Mouse (Mus musculus) cerebellum, postnatal 25 days (tissue): ENCODE measurements at regions not wholly inside any gene's neighbourhood (a gene's known extent, or its start where the extent isn't known, plus 50 kb on each side); places are given as distances from the start of the nearest gene placed in this dataset.

Experiments
- DNase-seq, 2 experiments: peaks; one replicate each; pipeline ENCODE4 v3.0.0; 2021; ENCODE audit warnings: mixed read lengths in 2 of 2

DNA sequence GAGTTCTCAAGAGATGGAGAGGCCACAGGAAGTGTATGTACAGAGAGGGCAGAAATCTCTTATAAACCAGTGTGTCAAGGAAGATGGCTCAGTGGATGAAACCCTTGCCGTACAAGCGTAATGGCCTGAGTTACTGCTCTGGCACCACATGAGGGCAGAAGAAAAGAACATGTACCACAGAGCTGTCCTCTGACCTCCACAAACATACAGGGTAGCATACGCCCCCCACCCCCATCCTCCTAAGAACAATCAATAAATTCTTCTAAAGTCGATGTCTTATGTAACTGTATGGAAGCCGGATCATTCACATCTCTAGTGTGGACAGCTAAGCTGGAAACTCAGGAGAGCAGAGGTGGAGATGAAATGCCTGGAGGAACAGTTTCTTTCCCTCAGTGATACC is 227.9 kb upstream of the Gpc5 start:
- no peak for DNase-seq

DNA sequence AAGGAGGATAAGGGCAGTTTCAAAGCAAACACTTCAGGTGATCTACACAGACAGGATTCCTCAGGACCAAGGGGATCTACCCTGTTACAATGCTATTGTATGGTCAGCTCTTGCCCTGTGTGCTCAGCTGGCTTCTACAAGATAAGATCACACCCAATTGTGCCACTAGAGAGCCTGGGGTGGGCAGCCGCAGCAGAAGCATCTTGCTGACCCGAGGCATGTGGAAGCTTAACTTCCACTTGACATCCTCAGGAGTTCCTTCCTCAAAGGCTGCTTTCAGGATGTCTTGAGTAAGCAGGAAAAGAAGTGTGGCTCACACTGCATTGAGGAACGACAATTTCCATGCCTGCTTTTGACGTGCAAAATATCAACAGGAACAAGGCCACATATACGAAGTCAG is 222.8 kb upstream of the Gpc5 start:
- no peak for DNase-seq

DNA sequence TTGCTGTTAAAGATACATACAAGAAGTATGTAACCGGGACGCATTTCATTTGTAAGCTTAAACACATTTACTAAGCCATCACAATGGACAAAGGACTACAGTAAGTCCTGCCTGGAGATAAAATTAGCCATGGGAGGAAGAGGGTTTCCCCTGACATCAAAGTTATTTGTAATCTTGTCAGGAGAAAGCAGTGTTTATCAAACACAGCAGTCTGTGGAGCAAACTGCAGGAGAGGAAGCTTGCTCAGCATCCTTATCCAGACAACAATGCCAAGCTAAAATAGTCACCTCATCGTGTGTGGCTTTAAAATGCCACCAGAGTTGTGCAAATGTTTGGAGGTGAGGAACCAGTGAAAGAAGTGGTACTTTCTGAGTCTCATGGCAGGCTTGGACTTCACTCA is 216.9 kb upstream of the Gpc5 start:
- no peak for DNase-seq

- DNase-seq, result no peak
These were observed 215.6 kb upstream of the Gpc5 start for GRCm38 (mm10) chr14:114876427-114876826.

DNA sequence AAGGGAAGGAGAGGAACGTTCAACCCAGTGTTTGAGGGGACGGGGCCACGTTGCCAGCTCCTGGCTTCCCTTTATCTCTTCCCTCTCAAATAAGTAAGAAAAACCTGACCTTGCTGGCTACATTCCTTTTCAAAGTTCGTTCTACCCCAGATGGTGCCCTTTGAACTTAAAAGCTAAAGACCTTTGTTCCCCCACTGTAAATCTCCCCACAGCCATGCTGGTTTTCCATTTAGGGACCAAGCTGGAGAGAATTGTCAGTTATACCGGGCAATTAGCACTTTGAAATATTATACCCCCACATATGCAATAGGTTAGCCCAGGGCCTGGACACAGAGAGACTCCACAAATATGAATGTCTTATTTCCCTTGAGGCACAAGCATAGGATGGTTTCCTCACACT is 214.5 kb upstream of the Gpc5 start:
- DNase-seq, result no peak

DNA sequence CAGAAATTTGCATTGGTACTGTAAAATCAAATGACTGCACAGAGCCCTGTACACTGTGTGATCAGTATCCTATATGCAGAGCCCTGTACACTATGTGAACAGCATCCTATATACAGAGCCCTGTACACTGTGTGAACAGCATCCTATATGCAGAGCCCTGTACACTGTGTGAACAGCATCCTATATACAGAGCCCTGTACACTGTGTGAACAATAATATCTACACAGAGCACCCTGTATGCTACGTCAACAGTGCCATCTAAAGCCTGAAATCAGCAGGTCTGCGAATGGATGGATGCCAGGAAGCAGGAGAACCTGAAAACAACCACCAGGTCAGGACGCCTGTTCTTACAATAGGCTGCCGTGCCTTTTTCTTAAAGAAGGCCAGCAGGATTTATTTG is 211.7 kb upstream of the Gpc5 start:
- no peak for DNase-seq

GRCm38 (mm10) chr14:114904109-114904508 is 187.9 kb upstream of the Gpc5 start:
- DNase-seq, result no peak

DNA sequence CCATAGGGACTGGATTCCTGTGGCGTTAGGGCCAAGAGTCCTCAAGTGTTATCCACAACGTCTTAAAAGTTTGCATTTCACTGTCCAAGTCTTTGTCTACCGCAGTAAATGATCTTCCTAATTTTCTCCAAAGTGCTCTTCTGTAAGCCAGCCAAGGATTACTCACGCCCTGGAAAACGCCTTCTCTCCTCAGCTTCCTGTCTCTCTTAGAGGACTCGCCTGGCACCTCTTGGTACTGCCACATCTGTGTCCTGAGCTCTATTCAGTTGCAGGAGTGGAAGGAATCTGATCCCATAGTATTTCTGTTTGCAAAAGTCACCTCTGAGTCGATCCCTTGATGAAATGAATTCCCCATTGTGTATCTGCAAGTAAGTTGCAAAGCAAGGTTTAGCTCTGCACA is 179.7 kb upstream of the Gpc5 start:
- DNase-seq, result no peak

DNA sequence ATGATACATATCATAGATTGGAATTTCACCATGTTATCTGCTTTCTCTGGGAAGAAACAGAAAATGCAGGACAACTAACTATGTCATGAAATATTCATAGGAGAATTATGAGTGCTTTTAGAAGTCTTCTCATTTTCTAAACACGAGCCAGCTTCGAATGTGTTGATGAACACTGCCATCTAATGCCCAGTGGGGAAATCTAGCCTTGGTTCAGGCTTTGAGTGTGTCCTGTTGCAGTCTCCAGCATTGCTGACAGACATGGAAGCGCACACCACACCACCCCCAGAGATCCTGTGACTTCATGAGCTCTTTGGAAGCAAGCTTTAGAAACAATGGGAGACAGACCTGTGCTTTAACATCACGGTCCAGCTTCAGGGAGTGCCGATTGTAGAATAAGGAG is 178.8 kb upstream of the Gpc5 start:
- DNase-seq, result no peak

GRCm38 (mm10) chr14:114945744-114946143 is 146.3 kb upstream of the Gpc5 start:
- no peak for DNase-seq

DNA sequence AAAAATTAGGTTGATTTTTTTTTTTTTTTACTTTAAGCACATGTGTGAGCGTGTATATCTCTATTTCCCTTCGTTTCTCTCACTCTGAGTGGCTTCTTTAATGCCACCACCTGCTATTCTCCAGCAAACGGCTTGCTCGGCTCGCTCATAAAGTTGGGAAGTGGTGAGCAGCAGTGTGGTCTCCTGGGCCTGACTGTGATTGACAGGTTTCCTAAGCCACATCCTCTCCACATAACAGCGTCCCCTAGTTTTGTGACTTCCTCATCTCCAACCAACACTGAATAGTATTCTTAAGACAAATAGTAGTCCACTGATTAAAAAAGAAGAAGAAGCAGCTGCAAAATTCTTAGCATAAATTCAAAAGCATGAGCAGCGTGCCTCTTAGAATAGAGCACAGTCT is 145.7 kb upstream of the Gpc5 start:
- no peak for DNase-seq

GRCm38 (mm10) chr14:114948341-114949155 is 143.5 kb upstream of the Gpc5 start:
- no peak for DNase-seq

DNA sequence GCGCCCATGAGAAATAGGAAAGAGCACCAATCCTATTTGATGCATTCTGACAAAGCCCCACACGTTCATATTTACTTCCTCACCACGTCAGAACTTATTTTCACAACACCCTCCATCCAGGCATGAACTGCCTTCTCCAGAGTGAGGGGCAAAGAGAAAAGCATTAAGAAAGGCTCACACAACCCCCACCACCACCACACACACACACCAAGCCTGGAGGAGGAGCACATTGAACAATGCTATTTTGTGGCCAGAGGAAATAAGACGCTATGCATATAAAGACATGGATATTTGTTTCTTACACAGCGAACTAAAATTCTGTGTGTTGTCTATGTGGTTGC is 142.9 kb upstream of the Gpc5 start:
- no peak for DNase-seq

DNA sequence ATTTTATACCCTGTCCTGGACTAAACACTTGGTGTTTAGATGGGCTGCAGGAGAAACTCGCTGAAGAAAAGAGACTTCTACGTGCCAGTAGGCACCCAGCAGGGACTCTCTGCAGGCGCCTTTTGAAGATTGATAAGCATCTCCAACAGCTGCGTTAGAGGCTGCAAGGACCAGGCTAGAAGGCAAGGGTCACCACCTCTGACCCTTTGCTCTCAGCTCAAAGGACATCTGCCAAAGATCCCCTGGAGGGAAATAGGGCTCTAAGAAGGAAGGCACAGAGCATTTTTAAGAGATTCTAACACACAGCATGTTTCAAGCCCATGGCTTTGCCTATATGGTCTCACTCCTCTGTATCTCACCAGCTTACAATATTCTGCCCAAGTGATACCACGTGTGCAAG is 139.7 kb upstream of the Gpc5 start:
- DNase-seq, result no peak

DNA sequence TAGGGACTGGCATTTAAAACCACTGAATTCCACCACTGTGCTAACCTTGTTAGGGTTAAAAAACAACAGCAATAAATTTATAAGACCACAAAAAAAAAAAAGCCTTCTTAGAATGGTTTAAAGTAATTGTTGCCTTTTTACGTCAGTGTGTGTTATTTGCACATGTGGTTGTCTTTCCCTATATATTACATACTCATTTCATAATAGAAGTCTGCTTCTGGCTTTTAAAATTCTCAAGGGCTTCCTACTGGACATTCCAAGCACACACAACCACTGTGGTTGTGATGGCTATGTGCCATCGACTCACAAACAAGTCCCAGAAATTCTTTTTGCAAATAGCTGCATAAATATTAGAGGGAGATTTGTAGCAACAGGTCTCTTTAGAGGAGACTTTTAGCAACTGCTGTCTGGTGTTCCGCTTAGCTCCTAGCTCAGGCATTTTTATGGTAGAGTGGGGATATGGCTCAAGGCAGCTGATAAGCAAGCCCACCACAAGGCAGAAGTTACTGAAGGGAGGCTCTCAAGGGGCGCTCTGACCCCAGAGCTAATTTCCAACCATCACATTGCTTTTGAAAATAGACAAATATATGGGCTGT is 138.8 kb upstream of the Gpc5 start:
- DNase-seq, result no peak

DNA sequence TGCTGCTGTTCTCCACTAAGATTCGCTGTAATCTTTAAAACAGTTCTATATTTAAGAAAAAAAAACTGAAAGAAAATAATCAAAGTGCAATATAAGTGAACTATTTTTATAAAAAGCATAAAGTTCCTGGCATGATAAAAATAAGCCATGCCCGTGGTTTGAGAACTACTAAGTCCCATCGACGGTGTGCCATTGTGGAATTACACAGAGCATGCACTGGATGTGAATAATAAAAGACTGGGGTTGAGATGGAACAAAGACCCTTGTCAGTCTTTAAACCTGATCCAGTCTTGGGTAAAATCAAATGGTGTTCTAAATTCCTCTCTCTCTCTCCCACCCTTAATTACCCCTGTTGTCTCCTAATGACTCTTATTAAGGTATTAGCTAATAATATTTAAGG is 137.7 kb upstream of the Gpc5 start:
- DNase-seq, result no peak

DNA sequence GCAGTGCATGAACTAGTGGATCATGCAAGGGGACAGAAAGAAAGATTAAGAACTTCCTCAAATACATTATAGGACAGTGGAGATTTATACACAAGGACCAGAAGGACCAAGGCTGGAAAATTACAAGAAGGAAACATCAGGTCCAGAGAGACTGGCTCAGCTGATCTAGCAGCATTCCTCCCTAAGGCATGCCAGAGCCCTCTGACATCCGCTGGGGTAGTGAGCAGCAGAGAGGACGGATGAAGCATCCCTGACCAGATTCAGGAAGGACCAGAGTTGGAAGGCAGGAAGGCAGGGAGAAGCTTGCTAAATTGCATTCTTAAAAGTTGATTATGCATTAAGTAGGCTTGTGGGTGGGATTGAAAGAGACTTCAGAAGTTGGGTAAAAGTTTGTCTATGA is 136.4 kb upstream of the Gpc5 start:
- no peak for DNase-seq

- no peak for DNase-seq
These were observed 131.7 kb upstream of the Gpc5 start for GRCm38 (mm10) chr14:114960273-114960672.

- DNase-seq, result no peak
These were observed 126.1 kb upstream of the Gpc5 start for GRCm38 (mm10) chr14:114965941-114966340.

GRCm38 (mm10) chr14:114969020-114969419 is 123.0 kb upstream of the Gpc5 start:
- no peak for DNase-seq

- DNase-seq, result no peak
These were observed 110.9 kb upstream of the Gpc5 start for GRCm38 (mm10) chr14:114981120-114981519.

DNA sequence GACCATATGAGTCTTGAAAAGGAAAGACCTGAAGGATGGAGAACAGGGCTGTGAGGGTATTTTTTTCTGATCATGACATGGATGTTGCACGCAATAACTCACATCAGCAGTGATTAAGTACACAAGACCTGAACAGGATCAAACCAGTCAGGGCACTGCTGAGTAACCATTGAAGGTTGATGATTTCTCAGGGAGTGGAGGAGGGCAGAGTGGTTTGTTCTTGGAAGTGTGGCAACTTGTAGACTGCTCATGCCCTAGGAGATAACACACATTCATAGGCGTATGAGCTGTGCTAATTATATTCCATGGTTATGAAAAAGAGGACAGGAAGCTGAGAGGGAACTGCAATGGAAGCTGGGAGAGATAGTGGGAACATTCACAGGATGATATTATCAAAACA is 88.8 kb upstream of the Gpc5 start:
- DNase-seq, result no peak

GRCm38 (mm10) chr14:115004733-115005405 is 87.1 kb upstream of the Gpc5 start:
- no peak for DNase-seq

DNA sequence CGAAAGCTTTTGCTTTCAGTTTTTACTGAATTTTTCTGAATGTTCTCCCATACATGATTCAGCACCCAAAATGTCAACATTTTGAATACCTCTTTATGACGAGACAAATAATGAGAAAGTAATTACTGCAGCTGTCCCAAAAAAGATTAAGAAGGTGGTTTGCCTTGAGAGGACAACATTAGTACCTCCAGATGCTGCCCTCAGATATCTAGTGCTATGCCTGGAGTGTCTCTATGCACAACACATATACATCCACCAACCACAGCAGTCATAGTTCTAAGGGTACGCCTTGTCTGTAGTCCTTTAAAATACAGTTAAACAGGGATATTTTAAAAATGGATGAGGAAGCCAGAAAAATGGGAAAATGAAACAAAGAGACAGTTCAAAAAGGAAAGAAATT is 81.1 kb upstream of the Gpc5 start:
- DNase-seq, result no peak
